Mouse (Mus musculus): ENCODE data around the gene Zswim1.

GRCm38 (mm10) chr2:164859155-164859554 lies 36.7 kb downstream of the Zswim1 start:
- no peak for TF ChIP-seq CTCF (IDR thresholded peaks at IDR 0.05; ENCODE audit: extremely low read depth, insufficient read depth, insufficient read length, insufficient replicate concordance)
- TF ChIP-seq POLR2A (IDR thresholded peaks at IDR 0.05; ENCODE audit: low read depth, low read length), result no peak
